Mouse (Mus musculus): ENCODE measurements at regions not wholly inside any gene's neighbourhood (a gene's known extent, or its start where the extent isn't known, plus 50 kb on each side); places are given as distances from the start of the nearest gene placed in this dataset.

- no peak overlapping the region for H3K9ac ChIP-seq (replicated peaks; ENCODE audit: low read depth, low read length)
- no peak overlapping the region for H3K4me2 ChIP-seq (ENCODE audit: low read length)
- no peaks in the 10 kb centered on the region for H3K36me3 ChIP-seq (ENCODE audit: control insufficient read depth, insufficient read depth)
- ATAC-seq, result no peak
- peaks cover 6% of the 10 kb centered on the region for H3K27me3 ChIP-seq (replicated peaks; ENCODE audit: control insufficient read depth, insufficient read depth, low read length)
- H3K27ac ChIP-seq (ENCODE audit: low read length), result no peak overlapping the region
- no peak overlapping the region for H3K4me3 ChIP-seq (replicated peaks; ENCODE audit: low read length)
- H3K4me1 ChIP-seq (replicated peaks; ENCODE audit: control insufficient read depth, insufficient read depth, low read length), result peaks cover 6% of the 10 kb centered on the region; the same call in 1 of the 2 replicates
- no peaks in the 10 kb centered on the region for H3K9me3 ChIP-seq (ENCODE audit: control insufficient read depth, low read length)
- WGBS, result 62% methylated on average over 5 of the region's 5 CpGs
Observed at GRCm38 (mm10) chr5:139613601-139614000, 70.3 kb downstream of the Uncx start.

DNA sequence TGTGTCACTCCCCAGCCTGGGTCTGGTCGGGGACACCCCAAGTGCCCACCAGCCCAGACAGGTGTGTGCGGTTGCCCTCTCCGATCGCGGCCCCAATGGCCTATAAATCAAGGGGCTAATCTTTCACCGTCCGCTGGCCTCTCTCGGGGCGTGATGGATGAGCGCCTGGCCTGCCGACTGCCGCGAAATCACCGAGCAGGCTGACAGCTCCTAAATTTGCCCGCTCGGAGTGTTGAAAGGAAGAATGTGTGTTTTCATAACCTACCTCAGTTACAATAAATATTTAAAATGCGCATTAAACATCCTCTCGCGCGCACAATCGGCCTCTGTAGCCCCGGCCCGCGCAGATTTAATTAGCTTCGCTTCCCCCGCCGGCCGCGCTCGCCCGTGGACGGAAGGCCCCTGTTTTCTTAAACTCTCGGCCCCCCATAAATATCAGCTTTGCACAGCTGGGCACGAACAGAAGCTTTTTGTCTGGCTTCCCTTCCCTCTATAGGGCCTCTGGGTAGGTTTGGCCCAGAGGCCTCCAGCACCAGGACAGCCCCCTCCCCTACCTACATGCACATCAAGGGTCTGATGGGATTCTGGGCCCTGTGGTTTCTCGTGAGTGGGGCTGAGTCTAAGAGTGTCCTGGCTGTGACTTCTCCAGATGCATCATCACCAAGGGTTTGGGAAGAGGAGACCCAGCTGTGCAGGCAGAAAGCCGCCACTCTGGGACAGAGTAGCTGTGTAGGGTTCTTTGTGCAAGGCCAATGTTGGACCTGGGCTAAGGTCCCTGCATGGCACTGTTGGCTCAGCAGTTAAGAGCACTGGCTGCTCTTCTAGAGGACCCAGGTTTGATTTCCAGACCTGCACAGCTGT, 76.2 kb downstream of the Uncx start:
- Histone ChIP-seq H3K9me3 (ENCODE audit: control insufficient read depth, low read length) (no peaks in the 10 kb centered on the region), H3K4me1 (replicated peaks; ENCODE audit: control insufficient read depth, insufficient read depth, low read length) (peaks cover 6% of the 10 kb centered on the region; the same call in 1 of the 2 replicates), H3K4me2 (ENCODE audit: low read length) (0 out of 2 replicates have a peak overlapping the region, but pooled peaks have one; percentile 7), H3K4me3 (replicated peaks; ENCODE audit: low read length) (no peak overlapping the region), H3K27ac (ENCODE audit: low read length) (no peak overlapping the region), H3K9ac (replicated peaks; ENCODE audit: low read depth, low read length) (no peak overlapping the region), H3K27me3 (replicated peaks; ENCODE audit: control insufficient read depth, insufficient read depth, low read length) (peaks cover 37% of the 10 kb centered on the region), H3K36me3 (ENCODE audit: control insufficient read depth, insufficient read depth) (no peaks in the 10 kb centered on the region)
- no peak for ATAC-seq
- 18% methylated on average over 36 of the region's 36 CpGs for WGBS

- no peak overlapping the region for H3K9ac ChIP-seq (replicated peaks; ENCODE audit: low read depth, low read length)
- peaks cover 3% of the 10 kb centered on the region for H3K9me3 ChIP-seq (ENCODE audit: control insufficient read depth, low read length)
- no peak overlapping the region for H3K27ac ChIP-seq (ENCODE audit: low read length)
- WGBS, result 12% methylated on average over 22 of the region's 22 CpGs
- H3K36me3 ChIP-seq (ENCODE audit: control insufficient read depth, insufficient read depth), result no peaks in the 10 kb centered on the region
- H3K4me1 ChIP-seq (replicated peaks; ENCODE audit: control insufficient read depth, insufficient read depth, low read length), result 0 out of 2 replicates have a peak, but pooled peaks cover 6% of the 10 kb centered on the region
- peaks cover 39% of the 10 kb centered on the region for H3K27me3 ChIP-seq (replicated peaks; ENCODE audit: control insufficient read depth, insufficient read depth, low read length)
- H3K4me3 ChIP-seq (replicated peaks; ENCODE audit: low read length), result no peak overlapping the region
- no peak overlapping the region for H3K4me2 ChIP-seq (ENCODE audit: low read length)
- ATAC-seq, result peak; percentile 82
Observed at GRCm38 (mm10) chr5:139625871-139626460, 82.7 kb downstream of the Uncx start.

DNA sequence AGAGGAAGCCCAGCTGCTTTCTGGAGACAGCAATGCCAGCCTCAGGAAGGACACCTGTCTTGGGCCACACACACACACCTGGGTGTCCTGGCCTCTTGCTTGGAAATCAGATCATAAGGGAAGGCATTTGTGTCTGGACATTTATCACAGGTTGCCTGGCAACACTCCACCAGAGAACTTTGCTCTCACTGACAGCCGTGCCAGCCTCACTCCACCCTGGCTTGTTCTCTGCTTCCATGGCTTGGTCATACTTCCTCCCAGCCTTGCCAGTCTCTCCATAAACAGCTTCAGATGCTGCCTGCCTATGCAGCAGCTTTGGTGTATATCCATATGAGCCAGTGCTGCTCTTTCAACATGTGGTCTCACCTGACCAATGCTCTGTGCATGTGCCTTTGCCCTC, 84.3 kb downstream of the Uncx start:
- H3K27me3 ChIP-seq (replicated peaks; ENCODE audit: control insufficient read depth, insufficient read depth, low read length), result peaks cover 33% of the 10 kb centered on the region
- H3K9ac ChIP-seq (replicated peaks; ENCODE audit: low read depth, low read length), result no peak overlapping the region

GRCm38 (mm10) chr5:139637028-139637427, 93.7 kb downstream of the Uncx start:
- no peak overlapping the region for H3K9ac ChIP-seq (replicated peaks; ENCODE audit: low read depth, low read length)
- no peaks in the 10 kb centered on the region for H3K4me1 ChIP-seq (replicated peaks; ENCODE audit: control insufficient read depth, insufficient read depth, low read length)
- peaks cover 4% of the 10 kb centered on the region; the same call in 1 of the 2 replicates for H3K27me3 ChIP-seq (replicated peaks; ENCODE audit: control insufficient read depth, insufficient read depth, low read length)
- no peak for ATAC-seq
- no peak overlapping the region for H3K27ac ChIP-seq (ENCODE audit: low read length)
- H3K4me2 ChIP-seq (ENCODE audit: low read length), result no peak overlapping the region
- H3K9me3 ChIP-seq (ENCODE audit: control insufficient read depth, low read length), result 0 out of 2 replicates have a peak, but pooled peaks cover 3% of the 10 kb centered on the region
- H3K36me3 ChIP-seq (ENCODE audit: control insufficient read depth, insufficient read depth), result no peaks in the 10 kb centered on the region
- H3K4me3 ChIP-seq (replicated peaks; ENCODE audit: low read length), result no peak overlapping the region
- 93% methylated on average over 2 of the region's 2 CpGs for WGBS

More for the DNA sequence above, 84.3 kb downstream of the Uncx start:
- Histone ChIP-seq H3K4me1 (replicated peaks; ENCODE audit: control insufficient read depth, insufficient read depth, low read length) (0 out of 2 replicates have a peak, but pooled peaks cover 6% of the 10 kb centered on the region), H3K9me3 (ENCODE audit: control insufficient read depth, low read length) (peaks cover 3% of the 10 kb centered on the region), H3K27ac (ENCODE audit: low read length) (no peak overlapping the region), H3K4me2 (ENCODE audit: low read length) (no peak overlapping the region), H3K4me3 (replicated peaks; ENCODE audit: low read length) (no peak overlapping the region), H3K36me3 (ENCODE audit: control insufficient read depth, insufficient read depth) (no peaks in the 10 kb centered on the region)
- 59% methylated on average over 1 of the region's 1 CpGs for WGBS
- no peak for ATAC-seq

GRCm38 (mm10) chr5:139640652-139641612, 95.2 kb downstream of the Micall2 start:
- Histone ChIP-seq H3K27me3 (replicated peaks; ENCODE audit: control insufficient read depth, insufficient read depth, low read length) (no peaks in the 10 kb centered on the region), H3K9ac (replicated peaks; ENCODE audit: low read depth, low read length) (no peak overlapping the region), H3K4me1 (replicated peaks; ENCODE audit: control insufficient read depth, insufficient read depth, low read length) (no peaks in the 10 kb centered on the region), H3K4me2 (ENCODE audit: low read length) (no peak overlapping the region), H3K27ac (ENCODE audit: low read length) (no peak overlapping the region), H3K4me3 (replicated peaks; ENCODE audit: low read length) (no peak overlapping the region), H3K36me3 (ENCODE audit: control insufficient read depth, insufficient read depth) (no peaks in the 10 kb centered on the region), H3K9me3 (ENCODE audit: control insufficient read depth, low read length) (no peaks in the 10 kb centered on the region)
- no peak for ATAC-seq
- WGBS, result 65% methylated on average over 16 of the region's 16 CpGs

- 91% methylated on average over 6 of the region's 6 CpGs for WGBS
- no peak for ATAC-seq
Observed at GRCm38 (mm10) chr5:139644816-139645215, 91.3 kb downstream of the Micall2 start.

DNA sequence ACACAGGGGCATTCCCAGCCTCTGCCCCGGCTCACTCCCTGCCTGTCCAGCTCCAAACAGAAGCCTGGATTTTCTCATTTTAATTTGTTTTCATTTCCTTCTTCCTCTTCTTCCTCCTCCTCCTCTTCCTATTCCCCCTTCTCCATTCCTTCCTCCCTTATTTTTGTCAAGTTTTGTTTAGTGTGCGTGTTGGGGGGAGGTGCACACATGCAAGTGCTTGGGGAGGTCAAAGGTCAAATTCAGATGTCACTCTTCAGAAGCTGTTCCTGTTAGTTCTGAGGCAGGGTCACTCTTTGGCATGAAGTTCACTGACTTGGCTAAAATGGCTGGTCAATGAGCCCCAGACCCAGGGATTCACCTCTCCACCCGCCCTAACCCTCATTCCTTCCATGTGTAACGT, 85.1 kb downstream of the Micall2 start:
- Histone ChIP-seq H3K9me3 (ENCODE audit: control insufficient read depth, low read length) (no peaks in the 10 kb centered on the region), H3K27me3 (replicated peaks; ENCODE audit: control insufficient read depth, insufficient read depth, low read length) (0 out of 2 replicates have a peak, but pooled peaks cover 3% of the 10 kb centered on the region), H3K9ac (replicated peaks; ENCODE audit: low read depth, low read length) (no peak overlapping the region), H3K4me3 (replicated peaks; ENCODE audit: low read length) (no peak overlapping the region), H3K4me2 (ENCODE audit: low read length) (no peak overlapping the region), H3K36me3 (ENCODE audit: control insufficient read depth, insufficient read depth) (no peaks in the 10 kb centered on the region), H3K4me1 (replicated peaks; ENCODE audit: control insufficient read depth, insufficient read depth, low read length) (no peaks in the 10 kb centered on the region), H3K27ac (ENCODE audit: low read length) (no peak overlapping the region)
- 53% methylated on average over 4 of the region's 4 CpGs for WGBS
- ATAC-seq, result no peak

More at GRCm38 (mm10) chr5:139644816-139645215, 91.3 kb downstream of the Micall2 start:
- H3K27me3 ChIP-seq (replicated peaks; ENCODE audit: control insufficient read depth, insufficient read depth, low read length), result 0 out of 2 replicates have a peak, but pooled peaks cover 3% of the 10 kb centered on the region
- H3K4me3 ChIP-seq (replicated peaks; ENCODE audit: low read length), result no peak overlapping the region
- no peak overlapping the region for H3K4me2 ChIP-seq (ENCODE audit: low read length)
- no peak overlapping the region for H3K9ac ChIP-seq (replicated peaks; ENCODE audit: low read depth, low read length)
- no peaks in the 10 kb centered on the region for H3K36me3 ChIP-seq (ENCODE audit: control insufficient read depth, insufficient read depth)
- H3K4me1 ChIP-seq (replicated peaks; ENCODE audit: control insufficient read depth, insufficient read depth, low read length), result no peaks in the 10 kb centered on the region
- H3K9me3 ChIP-seq (ENCODE audit: control insufficient read depth, low read length), result no peaks in the 10 kb centered on the region
- no peak overlapping the region for H3K27ac ChIP-seq (ENCODE audit: low read length)
